Mouse (Mus musculus) erythroblast, embryonic 14.5 days (primary cell): ENCODE results near the gene Kcnk13.

Source experiments
- GATA1 ChIP-seq: IDR thresholded peaks from 2 replicates; pipeline ENCODE4 v1.6.1; 2012; ENCODE audit warnings: low read length, inconsistent platforms, mixed read lengths
- TAL1 ChIP-seq: IDR thresholded peaks from 3 replicates; pipeline ENCODE4 v1.6.1; 2012; ENCODE audit warnings: low read length, inconsistent platforms, mixed read lengths

GRCm38 (mm10) chr12:100067477-100067876 lies 103.2 kb downstream of the Kcnk13 start:
- TF ChIP-seq GATA1 (no peak), TAL1 (no peak)
